Mouse (Mus musculus) bone marrow macrophage, adult 2 months (primary cell): ENCODE measurements around the gene Tent5d. TPM values are rescaled to one million over a fixed set of nuclear protein-coding genes. Genes with fewer than 3 reads are reported as not detected.

Experiments used
- H3K27ac ChIP-seq: 2 replicates; pipeline ENCODE4 v1.5.1; 2012; ENCODE audit warnings: low read depth, low read length; ENCODE audit not compliant: insufficient read depth
- H3K4me1 ChIP-seq: 2 replicates; pipeline ENCODE4 v1.6.1; 2012; ENCODE audit warnings: low read length; ENCODE audit not compliant: control insufficient read depth, insufficient read depth
- H3K4me3 ChIP-seq: 2 replicates; pipeline ENCODE4 v1.5.1; 2012; ENCODE audit warnings: mild to moderate bottlenecking, low read length, moderate library complexity; ENCODE audit not compliant: insufficient read depth
- CTCF ChIP-seq: IDR thresholded peaks from 2 replicates; pipeline ENCODE4 v1.5.1; 2012; ENCODE audit warnings: low read depth, mild to moderate bottlenecking, low read length, moderate library complexity
- POLR2A ChIP-seq: IDR thresholded peaks from 2 replicates; pipeline ENCODE4 v1.6.1; 2012; ENCODE audit warnings: mild to moderate bottlenecking, low read depth, low read length, borderline replicate concordance
- polyA plus RNA-seq: library from polyadenylated mRNA; stranded (reverse); fragments of >200 nt; gene quantifications from 2 replicates; pipeline ENCODE4 v1.2.4, GENCODE M21; 2012; ENCODE audit not compliant: missing spikeins, insufficient read depth, insufficient read length

Gene Tent5d
- polyA plus RNA-seq, 1 experiment, result not detected

- no peak overlapping the region for H3K27ac ChIP-seq
- TF ChIP-seq POLR2A, result no peak
- no peak for TF ChIP-seq CTCF
- no peaks in the 10 kb centered on the region for H3K4me1 ChIP-seq
- H3K4me3 ChIP-seq, result no peak overlapping the region
Observed at GRCm38 (mm10) chrX:107858165-107858564, 65.8 kb downstream of the Tent5d start.

Other genes with a start within 250 kb of the Tent5d start
- gene Tbx22, start 124.6 kb upstream of the Tent5d start, polyA plus RNA-seq, result not detected in 2 replicates
- 9.0 and 10.6 TPM in 2 replicates for gene 2610002M06Rik, start 23.7 kb downstream of the Tent5d start, polyA plus RNA-seq
- not detected in 2 replicates for gene Gm732, start 155.9 kb downstream of the Tent5d start, polyA plus RNA-seq